Mouse (Mus musculus): Measurements from ENCODE around the gene 1700001P01Rik. TPM values are rescaled to one million over a fixed set of nuclear protein-coding genes. Genes with fewer than 3 reads are reported as not detected.
"Not testable (repeated sequence)": the region's sequence is repeated elsewhere in the genome, so short reads cannot be mapped to it uniquely, and the experiment has no call there.

Gene 1700001P01Rik
- polyA plus RNA-seq, 1 experiment, result not detected

- H3K4me1 ChIP-seq (ENCODE audit: control insufficient read depth, insufficient read depth, insufficient read length, low read length), result no peaks in the 10 kb centered on the region
- no peak overlapping the region for H3K27ac ChIP-seq (replicated peaks; ENCODE audit: low read depth, low read length)
- H3K4me3 ChIP-seq (ENCODE audit: insufficient read depth, low read depth, low read length), result no peak overlapping the region
Observed at GRCm38 (mm10) chr11:97758125-97758524, 17.6 kb downstream of the 1700001P01Rik start.

DNA sequence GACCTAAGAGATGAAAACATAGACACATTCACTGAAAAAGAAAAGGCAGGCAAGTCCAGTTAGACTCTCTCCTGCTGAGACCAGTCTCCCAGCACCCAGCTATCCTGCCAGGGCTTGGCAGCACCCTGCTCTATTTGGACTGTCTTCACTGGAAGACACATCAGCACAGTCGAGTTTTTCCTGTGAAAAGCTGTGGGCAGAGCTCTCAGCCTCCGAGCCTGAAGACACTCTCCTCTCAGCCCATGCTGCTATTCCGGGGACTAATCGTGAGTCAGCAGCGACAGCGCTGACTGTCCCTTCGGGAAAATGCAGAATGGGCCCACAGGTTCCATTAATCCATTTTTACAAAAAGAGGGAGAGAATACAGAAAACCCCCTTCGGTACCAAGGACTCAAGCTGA lies 22.4 kb downstream of the 1700001P01Rik start:
- Histone ChIP-seq H3K4me3 (ENCODE audit: insufficient read depth, low read depth, low read length) (no peak overlapping the region), H3K4me1 (ENCODE audit: control insufficient read depth, insufficient read depth, insufficient read length, low read length) (no peaks in the 10 kb centered on the region), H3K27ac (replicated peaks; ENCODE audit: low read depth, low read length) (no peak overlapping the region)

DNA sequence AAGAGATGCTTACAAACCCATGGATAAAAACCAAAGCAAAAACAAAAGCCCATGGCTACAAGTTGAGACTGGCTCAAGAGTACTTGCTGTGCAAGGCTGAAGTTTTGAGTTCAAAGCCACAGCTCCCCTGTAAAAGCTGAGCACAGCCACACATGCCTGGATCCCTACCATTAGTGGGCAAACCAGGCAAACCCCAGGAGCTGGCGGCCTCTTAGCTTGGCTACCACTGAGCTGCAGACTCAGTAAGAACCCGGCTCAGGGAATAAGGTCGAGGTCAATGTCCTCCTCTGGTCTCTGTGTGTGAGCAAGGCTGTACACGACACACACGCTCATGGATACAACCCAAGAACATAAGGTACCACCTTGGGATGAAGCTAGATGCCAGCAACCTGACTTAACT lies 27.2 kb downstream of the 1700001P01Rik start:
- peaks cover 3% of the 10 kb centered on the region for H3K4me1 ChIP-seq (ENCODE audit: control insufficient read depth, insufficient read depth, insufficient read length, low read length)
- no peak overlapping the region for H3K27ac ChIP-seq (replicated peaks; ENCODE audit: low read depth, low read length)
- H3K4me3 ChIP-seq (ENCODE audit: insufficient read depth, low read depth, low read length), result no peak overlapping the region

- peaks cover 9% of the 10 kb centered on the region for H3K4me1 ChIP-seq (ENCODE audit: control insufficient read depth, insufficient read depth, insufficient read length, low read length)
- H3K27ac ChIP-seq (replicated peaks; ENCODE audit: low read depth, low read length), result no peak overlapping the region
- H3K4me3 ChIP-seq (ENCODE audit: insufficient read depth, low read depth, low read length), result no peak overlapping the region
Observed at GRCm38 (mm10) chr11:97747773-97748172, 27.9 kb downstream of the 1700001P01Rik start.

GRCm38 (mm10) chr11:97745331-97745721 lies 30.4 kb downstream of the 1700001P01Rik start:
- peaks cover 12% of the 10 kb centered on the region for H3K4me1 ChIP-seq (ENCODE audit: control insufficient read depth, insufficient read depth, insufficient read length, low read length)
- H3K27ac ChIP-seq (replicated peaks; ENCODE audit: low read depth, low read length), result no peak overlapping the region
- peak overlapping the region; percentile 50 for H3K4me3 ChIP-seq (ENCODE audit: insufficient read depth, low read depth, low read length)

GRCm38 (mm10) chr11:97744718-97745330 lies 30.9 kb downstream of the 1700001P01Rik start:
- Histone ChIP-seq H3K4me3 (ENCODE audit: insufficient read depth, low read depth, low read length) (peak overlapping the region; percentile 99), H3K4me1 (ENCODE audit: control insufficient read depth, insufficient read depth, insufficient read length, low read length) (peaks cover 12% of the 10 kb centered on the region), H3K27ac (replicated peaks; ENCODE audit: low read depth, low read length) (peak overlapping the region; percentile 100)

GRCm38 (mm10) chr11:97744063-97744717 lies 31.5 kb downstream of the 1700001P01Rik start, which contains the start of gene Pip4k2b:
Gene Pip4k2b (minus strand): TSS chr11:97744704.
- Histone ChIP-seq H3K4me3 (ENCODE audit: insufficient read depth, low read depth, low read length) (peak within 1 kb of the TSS; percentile 99), H3K4me1 (ENCODE audit: control insufficient read depth, insufficient read depth, insufficient read length, low read length) (peaks cover 12% of the 10 kb centered on the region), H3K27ac (replicated peaks; ENCODE audit: low read depth, low read length) (peak within 1 kb of the TSS; percentile 100)

GRCm38 (mm10) chr11:97743423-97743822 lies 32.3 kb downstream of the 1700001P01Rik start:
- H3K27ac ChIP-seq (replicated peaks; ENCODE audit: low read depth, low read length), result 0 out of 2 replicates have a peak overlapping the region, but pooled peaks have one; percentile 1
- peak overlapping the region; percentile 98 for H3K4me3 ChIP-seq (ENCODE audit: insufficient read depth, low read depth, low read length)
- H3K4me1 ChIP-seq (ENCODE audit: control insufficient read depth, insufficient read depth, insufficient read length, low read length), result peaks cover 12% of the 10 kb centered on the region

DNA sequence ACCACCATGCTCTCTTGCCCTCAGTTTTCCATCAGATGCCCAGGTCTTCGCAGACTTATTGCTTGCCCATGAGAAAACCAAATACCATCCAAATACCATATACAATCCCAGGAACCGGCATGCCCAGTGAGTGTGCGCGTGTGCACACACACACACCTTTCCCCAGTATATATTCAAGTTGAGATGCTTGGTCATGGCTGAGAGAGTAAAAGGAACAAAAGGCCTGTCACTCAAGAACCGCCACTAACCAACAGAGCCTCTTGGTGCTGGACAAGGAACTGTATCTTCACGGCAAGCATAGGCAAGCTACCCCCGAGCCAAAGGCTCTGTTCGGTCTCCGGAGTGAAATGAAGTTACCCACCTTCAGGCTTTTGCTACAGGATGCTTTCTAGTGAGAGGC lies 33.1 kb downstream of the 1700001P01Rik start:
- H3K27ac ChIP-seq (replicated peaks; ENCODE audit: low read depth, low read length), result no peak overlapping the region
- H3K4me1 ChIP-seq (ENCODE audit: control insufficient read depth, insufficient read depth, insufficient read length, low read length), result peaks cover 12% of the 10 kb centered on the region
- peak overlapping the region; percentile 98 for H3K4me3 ChIP-seq (ENCODE audit: insufficient read depth, low read depth, low read length)

DNA sequence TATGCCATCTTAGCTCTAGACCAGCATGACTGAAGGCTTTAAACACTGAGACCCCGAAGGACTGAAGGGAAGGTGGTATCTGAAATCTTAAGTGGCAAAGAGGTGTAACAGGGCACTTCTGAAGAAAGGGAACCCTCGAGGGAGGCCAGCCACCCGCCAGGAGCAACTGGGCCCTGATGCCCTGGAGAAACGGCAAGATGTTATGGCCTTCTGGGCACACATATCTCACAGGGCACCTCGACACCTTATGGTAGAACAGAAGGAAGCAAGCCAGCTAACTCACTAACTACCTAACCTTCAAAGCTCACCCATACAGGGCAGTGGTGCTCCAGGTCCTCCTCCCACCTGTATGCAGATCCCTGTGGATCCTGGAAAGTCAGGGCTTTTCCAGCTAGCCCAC lies 33.6 kb downstream of the 1700001P01Rik start:
- peaks cover 12% of the 10 kb centered on the region for H3K4me1 ChIP-seq (ENCODE audit: control insufficient read depth, insufficient read depth, insufficient read length, low read length)
- peak overlapping the region; percentile 98; the same call in 1 of the 2 replicates for H3K4me3 ChIP-seq (ENCODE audit: insufficient read depth, low read depth, low read length)
- H3K27ac ChIP-seq (replicated peaks; ENCODE audit: low read depth, low read length), result no peak overlapping the region

DNA sequence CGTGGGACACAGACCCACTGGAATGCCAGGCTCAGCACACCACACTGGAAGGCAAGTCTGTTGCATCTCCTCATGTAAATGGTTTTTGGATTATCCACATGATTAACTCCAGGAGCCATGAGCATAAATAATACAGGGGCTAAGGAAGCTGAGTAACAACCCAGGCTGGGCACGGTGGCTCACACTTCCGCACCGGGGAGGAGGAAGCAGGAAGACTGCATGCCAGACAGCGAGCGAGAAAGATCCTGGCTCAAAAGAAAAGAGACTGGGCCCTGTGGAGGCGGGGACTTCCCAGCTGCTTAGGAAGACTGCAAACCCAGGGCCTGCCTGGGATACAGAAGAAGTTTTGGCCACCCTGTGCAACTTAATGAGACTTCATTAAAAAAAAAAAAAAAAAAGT lies 35.5 kb downstream of the 1700001P01Rik start:
- H3K27ac ChIP-seq (replicated peaks; ENCODE audit: low read depth, low read length), result no peak overlapping the region
- H3K4me3 ChIP-seq (ENCODE audit: insufficient read depth, low read depth, low read length), result no peak overlapping the region
- H3K4me1 ChIP-seq (ENCODE audit: control insufficient read depth, insufficient read depth, insufficient read length, low read length), result peaks cover 12% of the 10 kb centered on the region

DNA sequence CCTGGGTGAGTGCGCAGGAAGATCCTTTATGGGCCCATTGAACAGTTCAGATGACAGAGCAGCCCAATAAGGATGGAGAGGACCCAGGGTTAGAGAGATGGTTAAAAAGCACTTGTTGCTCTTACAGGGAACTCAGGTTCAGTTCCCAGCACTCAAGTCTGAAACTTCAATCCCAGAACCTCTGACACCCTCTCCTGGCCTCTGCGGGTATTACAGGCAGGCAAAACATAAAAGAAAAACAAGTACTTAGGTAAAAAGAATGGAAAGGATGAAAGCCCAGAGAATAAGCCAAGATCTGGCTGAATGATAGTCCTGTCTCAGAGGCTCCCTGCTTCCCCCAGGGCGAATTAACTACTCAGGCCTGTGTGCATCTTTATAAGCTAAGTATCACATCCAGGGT lies 36.6 kb downstream of the 1700001P01Rik start:
- H3K27ac ChIP-seq (replicated peaks; ENCODE audit: low read depth, low read length), result no peak overlapping the region
- H3K4me3 ChIP-seq (ENCODE audit: insufficient read depth, low read depth, low read length), result no peak overlapping the region
- H3K4me1 ChIP-seq (ENCODE audit: control insufficient read depth, insufficient read depth, insufficient read length, low read length), result peaks cover 12% of the 10 kb centered on the region

DNA sequence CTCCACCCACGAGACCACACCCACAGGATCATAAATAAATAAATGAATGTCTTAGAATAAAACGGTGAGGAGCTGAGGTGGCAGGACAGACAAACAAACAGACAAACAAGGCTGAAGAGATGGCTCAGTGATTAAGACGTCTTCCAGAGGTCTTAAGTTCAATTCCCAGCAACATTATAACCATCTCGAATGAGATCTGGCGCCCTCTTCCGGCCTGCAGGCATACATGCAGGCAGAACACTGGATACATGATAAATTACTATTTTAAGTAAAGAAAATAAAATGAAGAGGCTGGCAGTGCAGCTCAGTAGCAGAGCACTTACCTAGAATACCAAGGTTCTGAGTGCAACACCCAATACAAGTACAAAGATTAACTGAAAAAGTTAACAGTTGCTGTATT lies 37.0 kb downstream of the 1700001P01Rik start:
- H3K27ac ChIP-seq (replicated peaks; ENCODE audit: low read depth, low read length), result no peak overlapping the region
- H3K4me3 ChIP-seq (ENCODE audit: insufficient read depth, low read depth, low read length), result no peak overlapping the region
- peaks cover 13% of the 10 kb centered on the region for H3K4me1 ChIP-seq (ENCODE audit: control insufficient read depth, insufficient read depth, insufficient read length, low read length)

DNA sequence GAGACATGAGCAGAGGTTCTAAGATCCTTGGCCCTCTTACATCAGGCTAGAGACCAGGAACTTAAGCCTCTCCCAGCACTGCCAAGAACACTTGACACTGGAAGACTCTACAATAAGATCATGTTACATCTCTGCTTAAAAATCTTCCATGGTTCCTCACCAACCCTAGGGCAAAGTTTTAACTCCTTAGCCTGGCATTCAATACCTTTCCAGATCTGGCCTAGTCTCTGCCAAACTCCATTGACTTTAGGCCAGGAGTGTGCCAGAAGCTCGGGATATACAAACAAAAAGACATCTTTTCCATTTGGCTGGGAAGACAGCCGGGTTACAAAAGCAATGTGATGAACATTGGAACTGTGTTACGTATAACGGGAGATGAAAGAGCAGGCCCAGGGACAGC lies 38.1 kb downstream of the 1700001P01Rik start:
- no peak overlapping the region for H3K27ac ChIP-seq (replicated peaks; ENCODE audit: low read depth, low read length)
- peaks cover 6% of the 10 kb centered on the region; the same call in 1 of the 2 replicates for H3K4me1 ChIP-seq (ENCODE audit: control insufficient read depth, insufficient read depth, insufficient read length, low read length)

DNA sequence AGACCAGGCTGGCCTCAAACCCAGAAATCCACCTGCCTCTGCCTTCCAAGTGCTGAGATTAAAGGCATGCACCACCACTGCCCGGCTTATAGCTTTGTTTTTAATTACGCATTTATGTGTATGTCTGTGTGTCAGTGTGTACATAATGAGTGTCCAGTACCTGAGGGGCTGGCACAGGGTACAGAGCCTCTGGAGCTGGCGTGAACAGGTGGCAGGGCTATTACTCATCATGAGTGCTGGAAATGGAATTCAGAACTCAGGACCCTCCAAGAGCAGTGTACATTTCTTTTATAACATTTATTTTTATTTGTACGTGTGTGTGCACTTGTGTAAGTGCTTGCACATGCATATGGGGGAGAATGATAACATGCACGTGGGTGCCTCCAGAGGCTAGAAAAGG lies 39.1 kb downstream of the 1700001P01Rik start:
- H3K4me1 ChIP-seq (ENCODE audit: control insufficient read depth, insufficient read depth, insufficient read length, low read length), result peaks cover 5% of the 10 kb centered on the region; the same call in 1 of the 2 replicates
- H3K27ac ChIP-seq (replicated peaks; ENCODE audit: low read depth, low read length), result no peak overlapping the region
- H3K4me3 ChIP-seq (ENCODE audit: insufficient read depth, low read depth, low read length), result no peak overlapping the region

More for the DNA sequence above, 38.1 kb downstream of the 1700001P01Rik start:
- no peak overlapping the region for H3K4me3 ChIP-seq (ENCODE audit: insufficient read depth, low read depth, low read length)

GRCm38 (mm10) chr11:97734810-97735209 lies 40.9 kb downstream of the 1700001P01Rik start:
- not testable (repeated sequence) for H3K27ac ChIP-seq (replicated peaks; ENCODE audit: low read depth, low read length); H3K4me1 ChIP-seq (ENCODE audit: control insufficient read depth, insufficient read depth, insufficient read length, low read length); H3K4me3 ChIP-seq (ENCODE audit: insufficient read depth, low read depth, low read length)

All from brown adipose tissue, adult 24 weeks (tissue).